Mouse (Mus musculus) lung, adult 18-20 months (tissue): Measurements from ENCODE around the gene Cdc42bpb.

Source experiments
- DNase-seq, 2 experiments: peaks; one replicate each; pipeline ENCODE4 v3.0.0; 2022; ENCODE audit warnings: mixed read lengths in 2 of 2

Cdc42bpb gene

GRCm38 (mm10) chr12:111275150-111275841 lies 102.2 kb downstream of the Cdc42bpb start:
- no peak for DNase-seq

GRCm38 (mm10) chr12:111274447-111275149 lies 102.9 kb downstream of the Cdc42bpb start:
- no peak for DNase-seq

- no peak for DNase-seq
These were observed 103.5 kb downstream of the Cdc42bpb start for GRCm38 (mm10) chr12:111274006-111274405.

- peak; percentile 71 to 72 for DNase-seq
These were observed 105.1 kb downstream of the Cdc42bpb start for GRCm38 (mm10) chr12:111272420-111272819.

- DNase-seq = no peak
These were observed 105.6 kb downstream of the Cdc42bpb start for GRCm38 (mm10) chr12:111271966-111272365.

- no peak for DNase-seq
These were observed 106.1 kb downstream of the Cdc42bpb start for GRCm38 (mm10) chr12:111271406-111271805.

GRCm38 (mm10) chr12:111270629-111271277 lies 106.8 kb downstream of the Cdc42bpb start, which contains the start of gene Amn:
Gene Amn, plus strand, starts transcription at chr12:111271095.
- no peak for DNase-seq

GRCm38 (mm10) chr12:111267673-111268325 lies 109.7 kb downstream of the Cdc42bpb start:
- DNase-seq = no peak

GRCm38 (mm10) chr12:111266592-111266991 lies 110.9 kb downstream of the Cdc42bpb start:
- no peak for DNase-seq

GRCm38 (mm10) chr12:111265212-111265611 lies 112.3 kb downstream of the Cdc42bpb start:
- DNase-seq = no peak

GRCm38 (mm10) chr12:111263650-111264049 lies 113.9 kb downstream of the Cdc42bpb start:
- no peak for DNase-seq

- DNase-seq = no peak
These were observed 126.3 kb downstream of the Cdc42bpb start for GRCm38 (mm10) chr12:111251227-111251626.

GRCm38 (mm10) chr12:111250116-111250515 lies 127.4 kb downstream of the Cdc42bpb start:
- DNase-seq = no peak

- DNase-seq = no peak
These were observed 128.4 kb downstream of the Cdc42bpb start for GRCm38 (mm10) chr12:111249095-111249494.

GRCm38 (mm10) chr12:111246808-111247464 lies 130.6 kb downstream of the Cdc42bpb start:
- DNase-seq = no peak

- no peak for DNase-seq
These were observed 132.4 kb downstream of the Cdc42bpb start for GRCm38 (mm10) chr12:111245070-111245469.

GRCm38 (mm10) chr12:111243733-111244132 lies 133.8 kb downstream of the Cdc42bpb start:
- DNase-seq = no peak
